Mouse (Mus musculus): ENCODE results near the gene Hdgfl3. TPM values are rescaled to one million over a fixed set of nuclear protein-coding genes. Genes with fewer than 3 reads are reported as not detected.

Hdgfl3 gene
- polyA plus RNA-seq (2012; rRNA removed) = 67.0 and 68.7 TPM in 2 replicates

DNA sequence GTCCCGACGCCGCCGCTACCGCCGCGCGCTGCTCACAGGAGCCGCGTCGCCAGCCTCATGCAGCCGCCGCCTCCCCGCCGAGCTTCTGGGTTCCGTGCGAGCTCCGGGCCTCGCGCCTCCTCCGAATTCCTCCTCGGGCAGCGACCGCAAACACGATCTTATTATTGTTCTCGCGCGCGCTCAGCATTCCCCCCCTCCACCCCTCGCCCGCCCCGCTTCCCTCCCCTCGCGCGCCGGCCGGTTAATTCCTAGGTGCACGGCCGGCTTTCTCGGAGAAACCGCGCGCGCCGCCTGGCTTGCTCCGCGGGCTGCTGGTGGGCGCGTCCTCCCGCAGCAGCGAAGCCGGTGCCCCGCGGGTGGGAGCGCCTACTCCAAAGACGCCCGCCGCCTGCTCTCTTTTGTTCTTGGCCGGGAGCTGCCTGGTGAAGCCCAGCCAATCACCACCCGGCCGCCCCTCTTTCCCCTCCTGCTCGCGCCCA is at the start of gene Hdgfl3:
TSS of gene Hdgfl3 (minus strand) at position 207 of the 479 bp plus-strand sequence.

DNA sequence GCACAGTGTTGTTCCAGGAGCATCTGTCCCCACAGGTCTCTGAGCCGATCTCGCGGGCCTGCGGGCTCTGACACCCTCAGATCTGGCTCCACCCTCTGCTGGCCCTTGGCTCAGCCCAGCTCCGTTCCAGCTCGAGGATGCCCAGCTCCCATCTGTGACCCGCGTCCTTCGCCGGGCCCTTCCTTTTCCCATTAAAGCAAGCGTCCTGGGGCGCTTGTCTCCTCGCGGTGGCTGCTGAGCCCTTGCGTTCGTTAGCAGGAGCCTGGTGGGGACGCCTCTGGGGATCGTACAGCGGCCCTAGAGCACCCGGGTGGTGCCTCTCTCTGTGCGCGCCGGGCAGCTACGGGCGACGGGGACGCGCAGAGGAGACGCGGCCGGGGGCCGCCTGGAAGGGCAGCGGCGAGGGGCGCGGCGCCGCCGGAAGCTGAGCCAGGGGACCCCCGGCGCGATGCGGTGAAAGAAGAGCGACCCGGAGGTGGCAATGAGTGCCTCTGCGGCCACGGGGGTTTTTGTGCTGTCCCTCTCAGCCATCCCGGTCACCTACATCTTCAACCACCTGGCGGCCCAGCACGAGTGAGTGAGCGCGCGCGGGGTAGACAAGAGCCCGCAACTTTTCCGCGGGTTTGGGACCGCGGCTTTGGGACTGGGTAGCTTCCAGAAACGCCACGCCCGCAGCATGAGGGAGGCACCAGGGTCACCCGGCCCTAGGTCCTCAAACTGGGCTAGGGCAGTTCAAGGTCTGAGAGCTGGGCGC is 75.1 kb downstream of the Hdgfl3 start, which contains the start of gene Tm6sf1:
TSS of gene Tm6sf1 (plus strand) at position 34 of the 754 bp plus-strand sequence.

DNA sequence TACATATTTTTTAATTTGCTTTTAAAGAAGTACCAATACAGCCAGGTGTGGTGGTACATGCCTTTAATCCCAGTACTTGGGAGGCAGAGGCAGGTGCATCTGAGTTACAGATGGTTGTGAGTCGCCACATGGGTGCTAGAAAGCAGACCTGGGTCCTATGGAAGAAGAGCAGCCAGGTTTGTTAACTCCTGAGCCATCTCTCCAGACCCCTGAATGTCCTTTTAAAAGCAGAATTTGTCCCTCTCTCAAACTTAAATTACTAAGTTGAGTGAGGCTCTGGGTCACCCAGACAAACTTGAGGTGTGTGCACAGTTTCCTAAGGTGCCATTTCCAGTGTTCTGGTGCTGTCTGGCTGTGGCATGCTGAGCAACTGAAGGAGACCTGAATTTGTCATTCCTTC is 78.6 kb downstream of the Hdgfl3 start, which contains the start of gene Gm10160:
TSS of gene Gm10160 (minus strand) at position 101 of the 400 bp plus-strand sequence.

Other genes starting within 250 kb of the Hdgfl3 start
- 19.1 and 20.1 TPM in 2 replicates for gene Homer2, start 226.9 kb downstream of the Hdgfl3 start, polyA plus RNA-seq (2012; rRNA removed)
- gene Ramac, start 171.5 kb downstream of the Hdgfl3 start, polyA plus RNA-seq (2012; rRNA removed) = 74.8 and 81.6 TPM in 2 replicates
- gene 3110040N11Rik, start 145.0 kb downstream of the Hdgfl3 start, polyA plus RNA-seq (2012; rRNA removed) = 59.3 and 61.7 TPM in 2 replicates
- gene Btbd1, start 105.0 kb downstream of the Hdgfl3 start, polyA plus RNA-seq (2012; rRNA removed) = 97.3 and 104 TPM in 2 replicates
- gene Gm10160, start 78.7 kb downstream of the Hdgfl3 start, polyA plus RNA-seq (2012; rRNA removed) = not detected in 2 replicates
- gene Tm6sf1, start 75.5 kb downstream of the Hdgfl3 start, polyA plus RNA-seq (2012; rRNA removed) = 15.6 and 20.8 TPM in 2 replicates
- gene Bnc1, start 57.8 kb upstream of the Hdgfl3 start, polyA plus RNA-seq (2012; rRNA removed) = 0.22 and 0.24 TPM in 2 replicates
- 55.4 and 57.7 TPM in 2 replicates for gene Sh3gl3, start 239.4 kb upstream of the Hdgfl3 start, polyA plus RNA-seq (2012; rRNA removed)

Measured in central nervous system, embryonic 18 days (tissue).